Mouse (Mus musculus) G1E (cell line): ENCODE data around the gene Plxna4. TPM values are rescaled to one million over a fixed set of nuclear protein-coding genes. Genes with fewer than 3 reads are reported as not detected.

ENCODE experiments used
- ATAC-seq: 2 replicates; pipeline ENCODE4 v1.8.0; 2016; ENCODE audit warnings: mild to moderate bottlenecking; ENCODE audit not compliant: insufficient number of reproducible peaks, poor library complexity, low FRiP score, severe bottlenecking; ENCODE audit errors: extremely low read depth
- DNase-seq: peaks from one replicate; pipeline ENCODE4 v3.0.0; 2012; ENCODE audit warnings: low spot score
- H3K27me3 ChIP-seq: 2 replicates; pipeline ENCODE4 v1.6.1; 2012; ENCODE audit warnings: mild to moderate bottlenecking, low read length, inconsistent platforms; ENCODE audit not compliant: insufficient read depth
- H3K36me3 ChIP-seq: replicated peaks from 2 replicates; pipeline ENCODE3; 2012; ENCODE audit warnings: mild to moderate bottlenecking, inconsistent platforms
- H3K4me1 ChIP-seq: 2 replicates; pipeline ENCODE4 v1.6.1; 2012; ENCODE audit warnings: low read depth, low read length, inconsistent platforms, mixed read lengths; ENCODE audit not compliant: insufficient read depth
- H3K4me3 ChIP-seq: 2 replicates; pipeline ENCODE4 v1.5.1; 2012; ENCODE audit warnings: low read depth, mild to moderate bottlenecking, inconsistent platforms, low read length, moderate library complexity, mixed read lengths
- H3K9me3 ChIP-seq: replicated peaks from 2 replicates; pipeline ENCODE4 v1.6.1; 2012; ENCODE audit warnings: inconsistent platforms
- CTCF ChIP-seq: IDR thresholded peaks from 2 replicates; pipeline ENCODE4 v1.5.1; 2012; ENCODE audit warnings: low read depth, low read length, inconsistent platforms, mixed read lengths
- GATA1 ChIP-seq: IDR thresholded peaks from 2 replicates; pipeline ENCODE4 v1.6.1; 2012; ENCODE audit warnings: borderline replicate concordance, low read length, inconsistent platforms, mixed read lengths
- GATA2 ChIP-seq: IDR thresholded peaks from 2 replicates; pipeline ENCODE4 v1.6.1; 2012; ENCODE audit warnings: low read depth, low read length, inconsistent platforms, borderline replicate concordance
- POLR2AphosphoS5 ChIP-seq: IDR thresholded peaks from 2 replicates; pipeline ENCODE4 v1.6.1; 2012; ENCODE audit warnings: low read depth, low read length, inconsistent platforms; ENCODE audit not compliant: insufficient replicate concordance
- TAL1 ChIP-seq: conservative IDR thresholded peaks from 2 replicates; pipeline ENCODE4 v1.6.1; 2012; ENCODE audit warnings: low read depth, low read length, inconsistent platforms, mixed read lengths
- polyA plus RNA-seq: library from polyadenylated mRNA; stranded (reverse); fragments of >175 nt; gene quantifications from 2 replicates; pipeline ENCODE4 v1.2.3, GENCODE M21; 2012
- total RNA-seq, 2 experiments: library from RNA; stranded (forward) in 1 of 2; stranded (reverse) in 1 of 2; fragments of 200-1000 nt in 1 of 2; fragments of >200 nt in 1 of 2; fragmentation: Nextera tagmentation in 1 of 2; gene quantifications; 2 replicates each; pipeline ENCODE4 v1.2.3; 2014 to 2017

The Plxna4 gene
- total and polyA plus RNA-seq, 3 experiments: 0.11 TPM; not detected in 2

GRCm38 (mm10) chr6:32420610-32421009, 167.4 kb downstream of the Plxna4 start:
- TF ChIP-seq GATA2 (no peak), POLR2AphosphoS5 (no peak), GATA1 (no peak), TAL1 (no peak), CTCF (no peak)
- H3K9me3 ChIP-seq: no peaks in the 10 kb centered on the region
- H3K27me3 ChIP-seq: peaks cover 3% of the 10 kb centered on the region; the same call in 1 of the 2 replicates
- H3K36me3 ChIP-seq: no peaks in the 10 kb centered on the region
- ATAC-seq (no peak), DNase-seq (no peak)
- no peaks in the 10 kb centered on the region for H3K4me1 ChIP-seq
- H3K4me3 ChIP-seq: no peak overlapping the region

DNA sequence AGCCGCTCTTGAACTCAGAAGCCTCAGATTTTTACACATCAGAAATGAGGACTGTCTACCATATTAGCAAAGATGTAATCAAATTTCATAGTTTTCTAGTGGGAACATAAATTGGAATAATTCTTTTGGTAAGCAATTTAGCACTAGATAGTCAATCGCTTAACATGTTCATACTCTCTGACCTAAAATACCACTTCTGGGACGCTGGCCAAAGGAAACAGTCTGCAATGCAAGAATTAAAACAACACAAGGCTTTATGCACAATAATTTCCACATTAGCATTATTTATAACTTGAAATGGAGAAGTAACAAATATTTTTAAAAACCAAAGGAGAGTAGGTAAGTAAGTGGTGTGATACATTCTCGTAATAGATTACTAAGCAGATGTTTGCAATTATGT, 170.6 kb downstream of the Plxna4 start:
- TF ChIP-seq TAL1: no peak
- no peak for TF ChIP-seq CTCF
- TF ChIP-seq POLR2AphosphoS5: no peak
- no peak for TF ChIP-seq GATA2
- no peak for TF ChIP-seq GATA1
- no peak for ATAC-seq
- H3K4me1 ChIP-seq: no peaks in the 10 kb centered on the region

GRCm38 (mm10) chr6:32411325-32411724, 176.7 kb downstream of the Plxna4 start:
- ATAC-seq (no peak), DNase-seq (no peak)
- no peak overlapping the region for H3K4me3 ChIP-seq
- H3K36me3 ChIP-seq: no peaks in the 10 kb centered on the region
- TF ChIP-seq TAL1: no peak
- no peak for TF ChIP-seq CTCF
- TF ChIP-seq POLR2AphosphoS5: no peak
- no peak for TF ChIP-seq GATA1
- no peak for TF ChIP-seq GATA2
- H3K4me1 ChIP-seq: no peaks in the 10 kb centered on the region
- no peaks in the 10 kb centered on the region for H3K9me3 ChIP-seq
- H3K27me3 ChIP-seq: peaks cover 29% of the 10 kb centered on the region

More for the DNA sequence above, 170.6 kb downstream of the Plxna4 start:
- Histone ChIP-seq H3K27me3 (peaks cover 9% of the 10 kb centered on the region; the same call in 1 of the 2 replicates), H3K4me3 (no peak overlapping the region), H3K36me3 (no peaks in the 10 kb centered on the region), H3K9me3 (no peaks in the 10 kb centered on the region)
- no peak for DNase-seq

- no peaks in the 10 kb centered on the region for H3K9me3 ChIP-seq
- no peaks in the 10 kb centered on the region for H3K36me3 ChIP-seq
- TF ChIP-seq POLR2AphosphoS5 (no peak), GATA1 (no peak), CTCF (no peak), GATA2 (no peak), TAL1 (no peak)
- ATAC-seq: no peak
- no peak for DNase-seq
- H3K4me3 ChIP-seq: no peak overlapping the region
- H3K27me3 ChIP-seq: peaks cover 34% of the 10 kb centered on the region
- H3K4me1 ChIP-seq: no peaks in the 10 kb centered on the region
Observed at GRCm38 (mm10) chr6:32409625-32410024, 178.4 kb downstream of the Plxna4 start.

- no peak for TF ChIP-seq TAL1
Observed at GRCm38 (mm10) chr6:32407574-32408185, 180.3 kb downstream of the Plxna4 start.

DNA sequence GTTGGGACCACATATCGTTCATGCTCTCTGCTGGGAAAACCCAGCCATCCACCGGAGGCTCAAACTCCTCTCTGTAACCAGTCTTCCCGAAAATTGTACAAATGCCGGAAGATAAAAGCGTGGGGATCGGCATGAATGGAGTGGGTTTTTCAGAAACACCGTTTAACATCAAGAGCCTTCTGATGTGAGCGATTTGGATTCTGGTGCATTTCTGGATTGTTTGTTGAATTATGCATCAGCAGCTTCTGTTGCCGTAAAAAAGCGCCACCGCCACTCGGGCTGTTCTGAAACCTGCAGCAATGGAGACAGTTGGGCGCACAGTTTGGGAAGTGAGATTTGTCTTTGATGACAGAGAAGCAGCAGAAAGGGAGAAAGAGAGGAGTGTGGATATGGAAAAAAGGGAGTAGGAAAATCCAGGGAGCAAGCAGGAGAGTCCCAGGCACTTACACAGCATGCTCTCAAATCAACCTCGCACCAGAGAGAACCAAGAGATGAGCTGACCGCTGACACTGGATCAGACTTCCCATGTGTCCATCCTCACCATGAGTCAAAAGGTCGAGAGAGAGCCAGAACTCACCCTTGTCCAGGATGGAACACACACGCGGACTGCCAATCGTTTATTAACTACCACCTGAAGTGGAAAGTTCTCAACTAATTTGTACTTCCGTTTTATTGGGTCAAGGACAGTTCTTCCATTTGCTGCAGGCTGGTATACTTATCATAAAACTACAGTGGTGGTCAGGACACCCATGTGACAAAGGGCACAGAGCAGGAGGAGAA, 181.5 kb downstream of the Plxna4 start:
- Histone ChIP-seq H3K9me3 (no peaks in the 10 kb centered on the region), H3K4me3 (no peak overlapping the region)
- DNase-seq: no peak

More at GRCm38 (mm10) chr6:32407574-32408185, 180.3 kb downstream of the Plxna4 start:
- Histone ChIP-seq H3K4me1 (no peaks in the 10 kb centered on the region), H3K27me3 (peaks cover 31% of the 10 kb centered on the region), H3K36me3 (no peaks in the 10 kb centered on the region), H3K9me3 (no peaks in the 10 kb centered on the region), H3K4me3 (no peak overlapping the region)
- DNase-seq: no peak
- ATAC-seq: no peak

More for the DNA sequence above, 181.5 kb downstream of the Plxna4 start:
- Histone ChIP-seq H3K27me3 (peaks cover 27% of the 10 kb centered on the region), H3K4me1 (no peaks in the 10 kb centered on the region), H3K36me3 (no peaks in the 10 kb centered on the region)
- no peak for ATAC-seq
- TF ChIP-seq POLR2AphosphoS5: no peak
- TF ChIP-seq CTCF: no peak
- no peak for TF ChIP-seq GATA1
- no peak for TF ChIP-seq TAL1
- TF ChIP-seq GATA2: no peak
